Mouse (Mus musculus) ovary, postnatal 10 days (tissue): ENCODE results near the gene Pcdh11x.
"Not testable (repeated sequence)": the region's sequence is repeated elsewhere in the genome, so short reads cannot be mapped to it uniquely, and the experiment has no call there.

ENCODE experiments used
- DNase-seq: peaks from one replicate; pipeline ENCODE4 v3.0.0; 2022; ENCODE audit warnings: low spot score

Gene Pcdh11x

DNA sequence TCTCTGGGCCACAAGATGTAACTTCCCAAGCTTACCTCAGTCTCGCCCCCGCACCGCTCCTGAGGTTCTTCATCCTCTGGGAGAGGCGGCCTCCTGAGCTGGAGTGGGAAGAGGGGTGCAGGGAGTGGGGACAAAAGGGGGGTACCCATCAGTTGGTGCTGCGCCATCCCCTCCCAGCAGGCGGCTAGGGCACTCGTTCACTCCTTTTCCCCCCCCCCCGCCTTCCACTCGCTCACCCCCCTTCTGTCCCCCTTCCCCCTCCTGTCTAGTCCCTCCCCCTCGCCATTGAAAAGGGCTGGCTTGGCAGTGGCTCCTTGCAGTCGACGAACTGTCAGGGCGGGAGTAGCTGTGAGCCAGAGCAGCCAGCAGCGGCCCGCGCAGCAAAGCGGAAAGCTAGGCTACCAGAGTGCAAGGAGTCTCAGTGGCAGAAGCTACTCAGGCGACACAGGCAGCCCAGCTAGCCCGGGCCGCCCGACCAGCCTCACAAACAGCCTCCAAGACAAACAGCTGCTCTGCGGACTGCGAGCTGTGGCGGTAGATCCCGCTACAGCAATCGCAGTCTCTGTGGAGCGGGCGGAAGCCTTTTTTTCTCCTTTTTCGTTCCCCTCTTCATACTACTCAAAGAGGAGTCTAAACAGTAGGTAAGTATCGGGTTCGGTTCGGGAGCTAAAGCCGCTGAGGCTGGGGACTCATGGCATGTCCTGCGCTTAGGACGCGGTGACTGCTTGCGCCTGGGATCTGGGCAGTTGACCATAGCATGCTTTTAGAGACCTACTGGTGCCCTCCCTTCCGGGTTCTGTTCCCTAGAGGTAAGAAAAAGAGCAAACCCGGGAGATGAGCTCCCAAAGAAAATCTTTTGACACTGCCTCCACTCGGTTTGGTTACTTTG is at the start of gene Pcdh11x:
Gene Pcdh11x (plus strand): TSS at position 249 of the 889 bp plus-strand sequence.
- no peak for DNase-seq

DNA sequence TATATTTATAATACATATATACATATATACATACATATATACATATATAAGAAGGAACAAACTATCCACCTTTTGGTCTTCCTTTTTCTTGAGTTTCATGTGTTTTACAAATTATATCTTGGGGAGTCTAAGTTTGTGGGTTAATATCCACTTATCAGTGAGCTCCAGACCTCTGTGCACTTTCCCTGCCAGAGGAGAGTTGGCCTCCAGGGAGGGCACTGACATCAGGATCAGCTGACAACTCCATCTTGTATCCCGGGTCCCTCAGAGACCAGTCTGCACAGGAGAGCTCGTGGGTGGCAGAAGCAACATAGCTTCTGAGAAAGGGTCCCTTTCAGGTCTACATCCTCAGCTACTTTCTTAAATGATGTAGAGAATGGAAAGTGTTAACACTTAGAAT is 30.0 kb upstream of the Pcdh11x start:
- no peak for DNase-seq

DNA sequence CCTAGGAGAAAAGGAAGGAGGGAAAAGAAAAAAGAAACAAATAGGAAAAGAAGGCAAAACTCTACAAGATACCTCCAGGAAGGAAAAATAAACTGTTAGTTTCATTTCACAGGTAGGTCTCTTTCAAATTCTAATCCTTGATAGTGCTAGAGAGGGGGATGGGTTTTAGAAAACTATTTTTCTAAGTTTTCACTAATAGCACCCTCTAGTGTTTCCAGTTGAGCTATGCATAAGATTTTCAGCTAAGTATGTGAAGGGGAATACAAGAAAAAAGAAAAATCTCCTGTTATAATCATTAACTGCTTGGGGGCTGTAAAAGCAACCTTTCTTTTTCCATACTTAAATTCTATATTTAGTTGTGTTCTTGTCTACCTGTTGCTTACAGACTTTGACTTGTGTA is 4.5 kb upstream of the Pcdh11x start:
- no peak for DNase-seq

DNA sequence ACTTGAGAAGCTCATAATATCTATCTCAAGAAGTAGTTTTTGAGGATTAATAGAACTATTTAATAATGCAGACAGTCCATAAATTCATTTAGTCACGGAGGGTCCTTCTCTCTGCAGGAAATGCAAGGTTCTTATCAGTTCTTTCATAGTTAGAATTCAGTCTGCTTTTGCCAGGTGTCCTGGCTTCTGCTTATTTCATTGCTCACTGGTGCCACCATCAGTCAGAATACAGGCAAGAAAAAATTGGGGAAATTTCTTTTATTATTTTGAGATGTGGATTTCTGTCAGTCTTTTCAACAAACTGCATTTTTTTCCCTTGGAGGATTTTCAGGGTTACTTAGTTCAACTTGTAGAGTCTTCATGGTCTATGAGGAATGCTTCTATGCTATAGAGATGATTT is 2.6 kb upstream of the Pcdh11x start:
- DNase-seq, result no peak

DNA sequence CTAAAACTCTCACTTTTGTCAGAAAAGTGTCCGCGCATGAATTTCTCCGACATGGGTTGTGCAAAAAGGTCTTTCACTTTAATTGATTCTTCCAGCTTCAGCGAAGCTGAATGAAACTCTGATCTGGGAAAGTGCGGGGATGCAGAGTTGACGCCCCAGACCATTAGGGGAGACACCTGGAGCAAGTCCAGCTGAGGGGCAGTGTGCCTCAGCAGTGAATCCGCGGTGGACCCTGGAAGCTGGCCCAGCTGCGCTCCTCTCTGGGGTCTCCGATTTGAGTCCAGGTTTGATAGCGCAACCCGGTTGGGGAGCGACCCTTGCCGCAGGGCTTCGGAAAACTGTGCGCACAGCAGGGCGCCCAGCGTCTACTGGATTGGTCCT is 831 bp downstream of the Pcdh11x start:
- no peak for DNase-seq

DNA sequence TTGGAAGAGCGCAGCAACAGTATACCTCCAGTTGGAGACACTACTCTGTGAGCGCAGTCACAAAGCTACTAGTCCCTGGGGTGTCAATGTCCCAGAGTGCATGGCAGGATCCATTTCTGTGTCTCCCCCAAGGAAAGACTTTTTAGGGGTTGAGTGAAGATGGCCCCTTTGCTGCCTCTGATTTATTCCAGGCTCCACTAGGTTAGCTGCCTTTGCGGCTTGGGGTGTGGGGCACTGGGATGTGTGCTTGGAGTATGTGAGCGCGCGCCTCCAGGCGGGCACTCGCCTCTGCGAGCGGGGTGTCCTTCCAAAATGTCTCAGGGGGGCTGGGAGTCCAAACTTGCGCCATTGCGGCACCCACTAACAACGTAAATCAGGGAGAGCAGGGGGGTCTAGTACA is 1.6 kb downstream of the Pcdh11x start:
- DNase-seq, result no peak

DNA sequence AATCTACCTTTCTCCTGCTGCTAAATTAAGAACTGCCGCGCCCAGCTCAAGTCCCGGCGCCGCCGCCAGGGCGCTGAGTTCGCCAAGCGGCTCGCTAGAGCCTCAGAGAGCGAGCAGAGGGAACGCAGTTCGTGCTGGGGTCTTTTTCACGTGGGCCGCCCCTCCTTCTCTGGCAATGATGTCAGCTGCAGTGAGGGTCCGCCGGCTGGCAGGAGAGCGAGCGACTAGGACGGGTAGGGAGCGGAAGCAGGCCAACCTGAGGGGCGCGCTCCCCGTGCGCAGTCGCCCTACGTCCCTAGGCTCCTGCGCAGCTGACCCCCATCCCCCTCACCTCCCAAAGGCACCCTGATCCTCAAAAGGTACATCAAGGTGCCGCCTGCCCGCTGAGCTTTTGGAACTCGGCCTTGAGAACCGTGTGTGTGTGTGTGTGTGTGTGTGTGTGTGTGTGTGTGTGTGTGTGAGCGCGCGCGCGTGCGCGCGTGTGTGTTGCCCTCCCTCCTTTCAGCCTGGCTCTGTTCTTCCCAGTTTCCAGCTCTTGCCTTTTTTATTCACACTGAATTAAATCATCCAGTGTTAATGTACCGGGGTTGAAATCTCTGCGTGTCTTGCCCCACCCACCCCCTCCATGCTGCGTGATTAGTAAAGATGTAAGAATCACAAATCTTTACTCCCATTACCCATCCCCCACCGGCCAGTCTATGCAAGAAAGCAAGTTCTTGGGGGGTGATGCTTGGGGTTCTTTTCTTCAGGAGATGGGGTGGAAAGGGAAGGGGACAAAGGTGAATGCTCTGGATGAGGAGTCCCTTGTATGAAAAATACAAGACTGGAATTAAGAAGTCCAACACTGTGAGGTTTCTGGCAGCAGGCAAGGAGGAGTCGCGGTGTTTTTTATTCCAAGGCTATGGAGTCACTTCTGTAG is 3.0 kb downstream of the Pcdh11x start:
- DNase-seq, result no peak

DNA sequence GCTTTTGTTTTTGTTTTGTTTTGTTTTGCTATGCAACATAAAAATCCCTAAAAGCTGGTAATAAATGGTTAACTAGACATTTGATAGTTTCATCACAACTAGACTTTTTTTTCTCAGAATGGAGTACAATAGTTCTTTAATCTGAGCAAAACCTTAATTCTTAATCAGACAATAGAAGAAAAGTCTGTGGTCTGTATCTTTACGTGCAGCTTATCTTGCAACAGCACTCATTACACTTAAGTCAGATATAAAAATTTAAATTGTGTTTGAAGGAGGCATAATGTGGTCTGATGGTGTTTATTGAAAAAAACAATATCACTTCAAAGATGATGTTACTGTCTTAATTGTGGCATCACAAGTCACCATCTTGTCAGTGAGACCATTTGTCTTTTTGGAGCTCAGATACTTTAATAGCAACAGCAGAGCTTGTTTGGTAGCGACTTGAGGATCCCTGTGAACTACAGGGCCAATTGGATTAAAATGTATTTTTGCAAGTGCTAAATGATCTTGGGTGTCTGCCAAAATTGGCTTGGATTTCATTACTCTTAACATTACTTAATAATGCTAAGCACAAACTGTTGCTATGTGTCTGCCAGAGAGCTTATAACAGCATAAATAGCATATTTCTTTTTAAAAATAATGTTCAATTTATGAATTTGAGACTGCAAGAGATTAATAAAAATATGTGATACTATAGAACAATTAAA is 11.6 kb downstream of the Pcdh11x start:
- no peak for DNase-seq

DNA sequence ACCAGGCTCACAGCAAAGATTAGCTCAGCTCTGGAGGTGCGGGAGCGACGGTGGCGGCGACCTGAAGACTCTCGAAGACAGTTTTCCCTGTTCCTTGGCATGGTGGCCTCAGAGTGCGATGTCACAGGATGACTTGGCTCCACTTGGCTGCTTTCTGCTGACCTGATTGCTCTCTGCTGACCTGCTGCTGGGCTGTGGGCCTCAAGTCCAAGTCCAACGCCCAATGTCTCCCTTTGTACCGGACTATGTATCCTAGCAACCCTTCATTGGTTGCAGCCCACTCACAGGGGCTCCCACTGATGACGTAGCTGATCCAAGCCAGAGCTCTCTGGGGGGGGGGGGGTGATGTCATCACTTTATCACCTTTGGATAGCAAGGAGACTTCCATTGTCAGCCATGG is 22.9 kb downstream of the Pcdh11x start, which contains the start of gene H2afb3:
Gene H2afb3 (minus strand): TSS at position 101 of the 400 bp plus-strand sequence.
- DNase-seq, result not testable (repeated sequence)

DNA sequence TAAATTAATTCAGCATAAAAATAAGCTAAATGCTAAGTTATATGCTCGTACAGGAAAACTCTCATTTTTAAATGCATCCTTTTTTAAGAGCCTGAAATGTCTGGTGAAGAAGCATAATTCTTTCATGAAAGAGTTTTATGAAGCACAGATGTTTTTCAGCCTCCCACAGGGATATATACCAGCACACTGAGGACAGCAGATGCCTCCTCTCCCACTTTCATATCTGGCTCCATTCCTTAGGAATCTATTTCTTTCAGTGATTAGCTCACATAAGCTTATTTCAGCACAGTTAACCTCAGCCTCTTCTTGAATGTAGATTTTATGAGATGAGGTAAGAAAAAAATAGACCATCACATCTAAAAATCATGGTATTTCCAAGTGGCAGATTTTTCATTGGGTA is 176.2 kb downstream of the Pcdh11x start:
- DNase-seq, result no peak

DNA sequence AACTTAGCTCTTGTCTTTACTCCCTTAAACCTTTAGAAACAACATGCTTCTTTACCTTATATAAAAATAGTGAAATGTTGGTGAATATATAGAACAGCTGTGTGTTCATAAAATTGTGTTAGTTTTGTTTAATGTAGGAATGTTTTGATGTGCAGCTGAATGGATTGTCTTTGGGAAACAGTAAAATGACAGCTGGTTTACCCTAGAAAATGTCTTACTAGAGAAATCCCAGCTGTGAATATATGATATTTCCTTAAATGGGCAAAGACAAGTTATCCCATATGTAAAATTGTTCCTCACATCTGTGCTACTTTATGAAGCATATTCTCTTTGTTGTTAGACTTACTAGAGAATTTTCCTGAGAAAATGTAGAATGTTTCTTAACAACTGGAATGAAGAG is 196.4 kb downstream of the Pcdh11x start:
- DNase-seq, result no peak

DNA sequence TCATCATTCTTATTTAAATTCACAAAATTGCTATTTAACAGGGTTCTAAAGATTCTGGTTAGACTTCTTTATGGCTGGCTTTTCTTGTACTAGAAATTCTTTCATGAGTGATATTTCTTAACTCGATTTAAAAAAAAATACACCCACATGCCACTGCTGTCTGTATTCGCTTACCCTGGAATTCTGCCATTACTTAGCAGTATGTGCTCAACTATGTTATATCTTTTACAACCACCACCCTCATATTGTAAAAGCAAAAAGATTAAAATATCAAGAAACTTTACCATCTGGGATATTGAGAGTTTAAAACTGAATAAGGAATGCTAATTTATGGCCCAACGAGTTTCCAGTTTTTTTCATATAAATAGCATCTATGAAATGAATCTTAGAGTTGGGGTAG is 234.9 kb downstream of the Pcdh11x start:
- no peak for DNase-seq

DNA sequence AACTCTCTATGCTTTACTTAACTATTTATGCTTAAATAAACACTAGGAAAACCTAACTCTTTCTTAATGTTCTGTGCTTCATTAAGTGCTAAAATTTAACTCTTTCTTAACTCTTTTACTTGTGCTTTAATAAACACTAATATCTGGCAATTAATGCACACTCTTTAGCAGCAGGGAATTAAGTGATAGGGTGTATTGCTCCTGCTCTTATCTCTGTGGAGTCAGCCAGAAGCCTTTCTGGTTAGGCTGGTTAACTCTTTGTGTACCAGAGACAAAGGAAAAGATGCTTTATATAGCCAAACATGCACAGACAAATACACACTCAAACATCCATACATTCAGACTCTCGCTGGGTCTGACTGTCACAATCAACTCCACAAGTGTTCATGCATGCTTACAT is 309.2 kb downstream of the Pcdh11x start:
- DNase-seq, result no peak

DNA sequence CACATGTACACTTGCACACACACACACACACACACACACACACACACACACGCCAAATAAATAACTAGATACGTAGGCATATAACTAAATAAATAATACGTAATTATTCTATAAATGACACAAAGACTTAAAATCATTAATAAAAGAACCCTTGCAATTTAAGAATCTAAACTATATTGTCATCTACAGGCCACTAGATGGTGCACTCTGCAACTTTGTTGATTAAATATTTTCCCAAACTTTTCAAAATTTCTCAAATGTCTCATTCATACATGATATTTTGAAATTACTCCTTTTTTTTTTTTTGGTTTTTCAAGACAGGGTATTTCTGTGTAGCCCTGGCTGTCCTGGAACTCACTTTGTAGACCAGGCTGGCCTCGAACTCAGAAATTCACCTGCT is 328.4 kb downstream of the Pcdh11x start:
- no peak for DNase-seq

DNA sequence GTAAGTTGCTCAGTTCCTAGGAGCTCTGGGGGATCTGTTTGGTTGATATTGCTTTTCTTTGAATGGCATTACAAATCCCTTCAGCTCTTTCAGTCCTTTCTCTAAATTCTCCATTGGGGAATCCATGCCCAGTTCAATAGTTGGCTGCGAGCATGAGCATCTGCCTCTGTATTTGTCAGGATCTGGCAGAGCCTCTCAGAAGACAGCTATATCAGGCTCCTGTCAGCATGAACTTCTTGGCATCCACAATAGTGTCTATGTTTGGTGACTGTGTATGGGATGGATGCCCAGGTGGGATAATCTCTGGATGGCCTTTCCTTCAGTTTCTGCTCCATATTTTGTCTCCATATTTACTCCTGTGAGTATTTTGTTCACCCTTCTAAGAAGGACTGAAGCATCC is 380.2 kb downstream of the Pcdh11x start:
- DNase-seq, result not testable (repeated sequence)

DNA sequence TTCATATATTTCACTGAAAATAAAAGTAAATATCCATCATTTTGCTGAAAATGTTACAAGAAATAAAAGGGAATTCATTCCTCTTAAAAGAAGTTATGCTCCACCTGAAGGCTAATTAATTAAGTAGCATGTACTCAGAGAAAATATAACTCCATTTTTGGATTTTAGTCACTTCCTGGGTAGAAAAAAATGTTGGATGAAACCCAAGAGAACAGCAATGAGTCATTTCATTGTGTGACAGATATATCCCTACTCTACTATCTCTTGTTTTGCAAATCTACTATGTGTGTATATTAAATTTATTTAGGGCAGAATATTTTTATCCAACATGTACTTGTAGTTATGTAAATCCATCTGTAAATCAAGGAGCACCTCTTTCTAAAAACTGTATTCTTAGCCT is 444.1 kb downstream of the Pcdh11x start:
- DNase-seq, result no peak

DNA sequence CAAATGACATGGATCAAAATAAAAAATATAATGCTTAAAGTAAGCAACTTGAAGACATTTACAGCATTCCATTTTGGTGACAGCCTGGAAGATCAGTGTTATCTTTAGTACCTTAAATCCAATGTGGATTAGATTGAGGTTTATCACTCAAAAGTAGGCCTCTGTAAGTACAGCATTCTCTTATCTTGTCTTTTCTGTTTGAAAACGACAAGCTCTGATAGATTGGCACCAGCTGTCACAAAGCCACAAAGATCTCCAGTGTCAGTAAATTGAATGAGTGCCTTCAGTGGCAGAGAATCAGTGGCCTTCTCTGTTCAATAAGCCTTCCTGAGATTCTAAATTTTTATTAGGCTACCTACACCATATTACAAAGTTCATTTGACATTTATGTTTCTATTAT is 445.7 kb downstream of the Pcdh11x start:
- no peak for DNase-seq

DNA sequence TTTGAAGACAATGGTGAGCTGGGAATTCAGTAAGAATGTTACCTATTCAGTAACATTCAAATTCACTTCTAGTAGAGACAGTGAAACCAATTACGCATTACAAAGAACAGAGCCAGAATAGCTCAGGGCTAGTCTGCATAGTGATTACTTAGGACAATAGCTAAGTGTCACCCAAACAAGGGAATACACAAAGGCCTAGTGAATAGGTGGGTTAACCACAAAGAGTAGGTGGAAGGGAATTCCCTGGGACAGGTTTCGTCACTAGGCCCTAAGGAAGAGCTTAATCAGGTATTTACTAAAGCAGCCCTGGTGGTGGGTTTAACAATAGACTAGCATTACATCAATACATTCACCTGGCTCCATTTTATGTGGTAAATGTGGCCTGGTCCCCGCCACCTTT is 654.5 kb downstream of the Pcdh11x start:
- DNase-seq, result no peak
